Mouse (Mus musculus): ENCODE results near the gene Pld4.

The Pld4 gene

DNA sequence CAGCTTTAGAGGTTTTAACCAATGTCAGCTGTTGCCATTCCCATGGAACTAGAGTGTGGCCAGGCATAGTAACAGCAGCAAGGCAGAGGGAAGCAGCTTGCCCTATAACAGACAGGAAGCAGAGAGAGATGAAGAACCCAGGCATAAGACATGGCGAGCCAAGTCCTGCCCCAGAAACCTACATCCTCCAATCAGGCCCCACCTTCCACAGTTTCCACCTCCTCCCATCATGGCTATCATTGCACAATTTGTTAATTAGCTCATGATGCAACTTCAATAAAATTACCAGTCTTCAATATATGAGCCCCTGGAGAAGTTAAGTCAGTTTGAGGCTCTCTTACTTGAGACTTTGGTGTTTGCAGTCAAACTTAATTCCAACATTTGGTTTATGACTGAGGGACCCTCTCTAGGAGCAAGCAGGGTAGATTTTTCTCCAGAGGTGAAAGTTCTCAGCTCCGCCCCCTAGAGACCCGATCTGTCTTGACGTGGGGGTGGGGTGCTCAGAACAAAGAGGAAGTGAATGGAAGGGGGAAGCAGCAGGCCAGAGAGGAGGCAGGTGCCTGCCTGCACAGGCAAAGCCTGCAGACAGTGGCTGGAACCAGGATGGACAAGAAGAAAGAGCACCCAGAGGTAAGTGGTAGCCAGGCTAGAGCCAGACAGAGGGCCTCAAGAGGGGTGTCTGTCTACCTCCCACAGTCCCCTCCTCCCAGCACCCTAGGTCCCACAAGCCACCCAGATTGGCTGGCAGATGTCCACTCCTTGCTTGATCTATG, at the start of gene Pld4:
Pld4 (plus strand) TSS at position 502 of the 773 bp plus-strand sequence.
- DNase-seq (ENCODE audit: low spot score in 2 of 2): peak in 1 of 2 experiments; percentile 75

DNA sequence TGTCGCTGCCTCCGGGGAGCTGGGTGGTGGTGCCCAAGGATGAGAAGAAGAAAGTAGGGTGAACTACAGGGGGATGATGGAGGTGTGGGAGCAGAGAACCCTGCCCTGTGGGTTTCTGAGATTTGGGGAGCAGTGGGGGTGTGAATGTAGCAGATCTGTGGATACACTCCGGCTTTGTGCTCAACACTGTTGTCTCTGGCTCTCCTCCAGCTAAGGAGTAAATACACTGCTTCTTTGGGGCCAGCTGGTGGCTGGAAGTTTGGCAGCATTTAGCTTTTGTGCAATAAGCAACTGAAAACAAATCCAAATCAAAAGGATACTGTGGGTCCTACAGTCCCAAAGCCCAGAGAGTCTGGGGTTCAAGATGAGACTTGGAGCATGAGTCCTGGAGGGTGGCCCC, 46.5 kb upstream of the Pld4 start:
- no peak for DNase-seq (ENCODE audit: low spot score in 2 of 2)

DNA sequence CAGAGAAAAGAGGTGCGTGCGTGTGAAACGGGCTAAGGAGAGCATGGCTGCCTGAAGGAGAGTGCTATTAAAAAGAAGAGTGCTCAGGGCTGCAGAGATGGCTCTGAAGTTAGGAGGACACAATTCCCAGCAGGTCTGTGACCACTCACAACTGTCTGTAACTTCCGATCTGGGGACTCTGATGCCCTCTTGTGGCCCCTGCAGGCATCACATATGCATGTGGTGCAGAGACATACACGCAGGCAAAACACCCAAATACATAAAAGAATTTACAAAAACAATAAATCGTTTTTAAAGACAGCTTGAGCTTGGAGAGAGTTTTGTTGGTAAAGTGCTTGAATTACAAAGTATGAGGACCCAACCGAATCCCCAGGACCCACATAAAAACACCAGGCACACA, 43.3 kb upstream of the Pld4 start:
- DNase-seq (ENCODE audit: low spot score in 2 of 2): peak; percentile 26 to 71

DNA sequence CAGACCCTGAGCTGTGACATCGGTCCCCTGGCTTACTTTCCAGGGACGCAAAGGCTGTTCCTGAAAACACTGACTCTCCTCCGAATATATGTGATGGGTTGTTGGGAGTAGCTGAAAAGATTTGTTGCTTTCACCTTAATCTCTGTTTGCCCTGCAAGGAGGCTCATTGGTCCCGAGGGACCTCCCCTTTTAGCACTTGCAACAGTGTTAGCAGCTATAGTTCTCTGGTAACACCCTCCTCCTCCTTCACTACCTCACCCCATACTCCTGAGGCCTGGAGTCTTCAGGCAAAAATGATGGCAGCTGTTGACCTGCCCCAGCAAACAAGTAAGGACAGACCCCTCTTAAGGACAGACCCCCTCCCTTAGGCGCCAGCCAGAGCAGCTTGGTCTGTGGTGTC, 41.5 kb upstream of the Pld4 start:
- no peak for DNase-seq (ENCODE audit: low spot score in 2 of 2)

DNA sequence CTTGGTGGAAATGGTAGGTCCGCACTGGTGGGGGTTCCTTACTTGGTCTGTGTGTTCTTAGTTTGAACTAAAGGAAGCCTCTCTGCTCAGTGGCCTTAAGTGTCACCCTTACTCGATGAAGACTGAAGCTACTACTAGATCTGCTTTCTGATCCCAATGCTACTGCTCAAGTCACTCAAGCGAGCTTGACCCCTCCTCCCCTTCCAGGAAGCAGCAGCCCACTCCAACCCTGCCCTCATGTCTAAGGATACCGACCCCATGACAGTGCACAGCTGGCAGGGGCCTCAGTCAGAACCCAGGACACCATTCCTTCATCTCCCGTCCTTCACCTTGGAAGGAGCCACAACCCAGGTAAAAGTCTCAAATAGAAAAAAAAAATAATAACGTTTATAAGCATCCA, 40.2 kb upstream of the Pld4 start, which contains the start of gene Cep170b:
Cep170b (plus strand) TSS at position 240 of the 400 bp plus-strand sequence.
- no peak for DNase-seq (ENCODE audit: low spot score in 2 of 2)

DNA sequence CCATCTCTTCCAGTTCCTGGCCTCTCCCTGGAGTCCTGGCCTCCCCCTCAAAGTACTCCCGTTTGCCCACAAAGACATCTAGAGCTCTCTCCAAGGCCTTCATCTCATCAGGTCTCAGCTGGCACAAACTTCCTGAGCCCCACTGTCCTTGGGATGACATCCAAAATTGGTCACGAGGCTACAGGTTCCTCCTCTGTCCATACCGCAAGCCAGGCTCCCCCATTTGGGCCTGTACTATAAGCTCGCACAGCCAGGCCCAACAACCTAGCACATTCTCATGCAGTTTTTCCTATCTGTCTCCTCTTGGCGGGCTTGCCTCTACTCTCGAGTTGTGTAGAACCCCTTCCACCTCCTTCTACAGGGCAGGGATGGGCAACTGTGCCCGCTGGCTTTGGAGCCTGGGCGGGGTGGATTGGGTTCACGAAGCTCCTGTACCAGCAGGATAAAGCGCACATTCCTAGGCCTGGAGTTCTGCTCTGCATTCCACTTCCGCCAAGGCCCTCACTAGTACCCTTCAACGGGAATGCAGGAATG, 39.5 kb upstream of the Pld4 start:
- DNase-seq (ENCODE audit: low spot score in 2 of 2): no peak

DNA sequence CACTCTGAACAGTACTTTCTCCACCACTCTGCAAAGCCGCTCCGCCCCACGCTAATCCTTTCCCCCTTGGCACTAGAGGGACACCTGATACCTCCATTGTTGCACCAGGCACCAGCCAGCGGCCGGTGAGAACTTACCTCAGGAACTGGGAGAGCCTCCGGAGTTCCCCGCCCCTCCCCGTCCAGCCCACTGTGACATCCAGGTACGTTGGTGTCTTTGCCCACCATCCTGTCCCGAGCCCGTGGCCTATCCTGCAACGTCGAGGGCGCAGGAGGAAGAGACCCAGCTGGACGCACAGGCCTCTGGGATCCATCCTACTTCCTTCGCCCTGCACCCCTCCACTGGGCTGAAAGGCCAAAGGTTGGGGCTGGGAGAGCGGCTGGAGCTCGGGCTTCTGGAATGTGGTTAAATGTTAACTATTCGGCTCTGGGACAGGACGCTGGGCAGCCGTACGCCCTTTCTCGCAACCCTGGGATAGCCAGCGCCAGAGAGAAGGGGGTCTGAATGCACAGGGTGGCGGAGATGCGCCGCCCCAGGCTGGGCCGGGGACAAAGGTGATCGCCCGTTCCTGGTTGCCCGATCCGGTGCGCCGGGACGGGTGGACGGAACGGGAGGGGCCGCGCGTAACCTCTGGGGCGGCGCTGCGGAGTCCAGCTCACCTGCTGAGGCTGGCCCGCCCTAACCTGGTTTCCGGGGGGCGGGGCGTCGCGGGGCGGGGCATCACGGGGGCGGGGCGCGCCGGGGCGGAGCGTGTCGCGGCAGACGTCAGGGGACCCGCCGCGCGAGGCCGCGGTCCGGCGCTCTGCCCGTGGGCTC, 38.8 kb upstream of the Pld4 start:
- peak in 1 of 2 experiments; percentile 56 for DNase-seq (ENCODE audit: low spot score in 2 of 2)

DNA sequence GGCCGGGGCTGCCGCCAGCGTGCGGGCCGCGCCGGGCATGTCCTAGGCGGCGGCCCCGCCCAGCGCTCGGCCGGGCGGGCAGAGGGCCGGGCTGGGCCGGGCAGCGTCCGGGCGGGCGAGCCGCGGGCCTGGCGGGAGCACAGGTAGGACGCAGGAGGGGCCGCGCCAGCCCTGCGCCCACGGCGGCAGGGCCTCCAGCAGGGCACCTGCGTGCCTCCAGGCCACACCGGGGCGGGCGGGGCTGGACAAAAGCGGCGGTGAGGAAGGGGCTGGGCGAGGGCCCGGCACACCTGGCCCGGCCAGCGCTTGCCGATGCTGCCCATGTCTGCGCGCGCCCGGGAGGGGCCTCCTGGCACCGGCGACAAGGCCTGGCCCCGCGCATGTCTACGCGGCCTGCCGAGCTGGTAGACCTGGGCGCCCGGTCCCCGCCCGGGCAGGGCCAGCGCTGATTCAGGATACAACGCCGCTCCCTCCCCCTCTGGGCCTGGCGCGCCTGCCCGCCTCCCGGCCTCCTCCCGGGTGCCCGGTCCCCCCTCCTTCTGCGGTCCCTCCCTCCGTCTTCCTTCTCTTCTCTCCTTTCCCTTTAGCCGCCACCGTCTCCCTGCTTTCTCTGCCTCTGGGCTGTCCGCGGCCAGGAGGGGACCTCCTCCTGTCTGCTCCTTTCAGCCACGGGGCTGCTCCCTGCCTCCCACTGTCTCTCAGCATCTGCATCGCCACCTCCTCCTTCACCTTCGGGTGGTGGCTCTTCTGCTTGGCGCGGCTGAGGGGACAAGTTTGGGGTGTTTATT, 38.0 kb upstream of the Pld4 start:
- DNase-seq (ENCODE audit: low spot score in 2 of 2): peak in 1 of 2 experiments; percentile 16

DNA sequence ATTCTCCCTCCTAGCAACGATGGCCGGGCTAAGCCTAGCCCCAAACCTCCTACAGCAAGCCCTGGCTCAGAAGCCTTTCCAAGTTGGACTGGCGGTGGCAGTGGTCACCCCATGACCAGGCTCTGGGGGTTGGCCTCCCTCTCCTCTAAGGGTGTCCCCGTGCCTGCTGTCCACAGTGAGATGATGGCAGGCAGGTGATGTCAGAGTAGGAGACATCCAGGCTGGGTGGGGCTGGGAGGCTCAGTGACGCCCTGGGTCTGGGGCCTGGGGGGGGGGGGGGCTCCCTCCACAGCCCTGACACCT, 37.5 kb upstream of the Pld4 start:
- DNase-seq (ENCODE audit: low spot score in 2 of 2): no peak

DNA sequence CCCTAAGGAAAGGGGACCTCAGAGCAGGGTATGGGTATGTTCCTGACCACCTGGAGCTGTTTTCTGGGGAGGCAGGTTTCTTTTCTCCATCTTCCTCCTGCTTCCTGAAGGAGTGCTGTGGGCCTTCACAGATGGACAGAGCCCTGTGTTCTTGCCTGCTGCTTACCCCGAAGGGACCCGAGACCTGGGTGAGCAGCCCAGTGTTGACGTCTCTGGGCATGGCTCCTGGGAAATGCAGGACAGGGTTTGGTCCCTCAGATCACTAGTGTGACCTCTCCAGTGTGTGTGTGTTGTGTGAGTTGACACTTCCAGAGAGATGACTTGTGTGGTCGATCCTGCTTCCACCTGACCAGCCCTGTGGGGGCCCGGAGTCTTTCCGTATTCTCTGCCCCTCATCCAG, 37.0 kb upstream of the Pld4 start:
- no peak for DNase-seq (ENCODE audit: low spot score in 2 of 2)

DNA sequence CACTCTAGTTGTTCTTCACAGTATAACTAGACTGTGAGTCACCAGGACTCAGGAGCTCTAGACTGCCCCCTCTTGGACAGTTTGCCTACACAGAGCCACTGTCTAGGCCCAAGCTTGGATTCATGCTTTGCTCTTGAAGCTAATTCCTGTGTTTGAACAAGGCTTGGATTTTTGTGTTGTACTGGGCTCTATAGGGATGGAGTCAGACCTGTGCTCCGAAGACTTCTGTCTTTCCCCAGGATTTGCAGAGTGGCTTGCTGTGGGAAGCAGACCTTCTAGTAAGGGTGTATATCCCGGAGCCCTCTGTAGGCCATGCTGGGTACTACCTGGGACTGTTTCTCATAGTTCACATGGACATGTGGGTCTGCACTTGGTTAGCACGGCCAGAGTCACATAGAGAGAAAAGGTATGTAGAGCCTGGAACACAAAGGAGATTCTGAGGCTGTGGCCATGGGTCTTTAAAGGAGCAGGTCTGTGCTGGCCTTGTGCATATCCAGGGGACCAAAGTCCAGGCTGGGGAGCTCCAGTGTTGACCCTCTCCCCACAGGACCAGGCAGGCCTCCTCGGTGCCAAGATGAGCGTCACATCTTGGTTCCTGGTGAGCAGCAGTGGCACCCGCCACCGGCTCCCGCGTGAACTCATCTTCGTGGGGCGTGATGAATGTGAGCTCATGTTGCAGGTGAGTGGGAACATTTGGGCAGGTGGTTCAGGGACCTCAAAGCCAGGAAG, 36.2 kb upstream of the Pld4 start:
- DNase-seq (ENCODE audit: low spot score in 2 of 2): peak; percentile 46 to 81

DNA sequence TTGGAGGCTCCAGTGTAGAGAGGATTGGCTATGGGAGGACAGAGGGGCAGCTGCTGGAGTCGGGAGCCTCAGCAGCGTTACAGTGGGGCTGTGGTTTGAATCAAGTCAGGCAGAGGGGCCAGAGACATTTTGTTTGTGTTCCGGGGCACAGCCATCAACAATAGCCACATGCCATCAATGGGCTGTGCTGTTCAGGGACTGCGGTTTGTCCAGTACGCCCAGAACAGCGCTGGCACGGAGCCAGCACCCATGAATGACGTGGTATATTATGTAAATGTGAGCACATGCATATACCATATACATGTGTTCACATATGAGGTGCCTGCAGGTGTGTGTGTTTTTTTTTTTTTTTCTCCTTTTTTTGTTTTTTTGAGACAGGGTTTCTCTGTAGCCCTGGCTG, 32.7 kb upstream of the Pld4 start:
- DNase-seq (ENCODE audit: low spot score in 2 of 2): no peak

DNA sequence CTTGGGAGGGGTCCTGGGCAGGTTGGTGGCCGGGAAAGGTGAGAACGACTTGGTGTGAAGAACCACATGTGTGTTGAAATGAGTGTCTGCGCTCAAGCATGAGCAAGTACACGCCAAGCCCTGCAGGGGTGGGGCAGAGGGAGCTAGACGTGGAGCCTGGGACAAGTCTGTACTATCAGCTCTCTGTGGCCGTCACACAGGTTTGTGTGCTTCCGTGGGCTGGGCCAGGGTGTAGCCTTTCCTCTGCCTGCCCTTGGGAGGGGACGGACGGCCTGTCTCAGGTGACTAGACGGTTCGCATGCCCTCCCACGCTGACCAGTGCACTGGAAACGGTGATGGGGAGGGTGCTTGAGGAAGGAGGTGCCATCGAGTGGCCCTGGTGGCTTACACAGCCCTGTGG, 29.6 kb upstream of the Pld4 start:
- DNase-seq (ENCODE audit: low spot score in 2 of 2): no peak

DNA sequence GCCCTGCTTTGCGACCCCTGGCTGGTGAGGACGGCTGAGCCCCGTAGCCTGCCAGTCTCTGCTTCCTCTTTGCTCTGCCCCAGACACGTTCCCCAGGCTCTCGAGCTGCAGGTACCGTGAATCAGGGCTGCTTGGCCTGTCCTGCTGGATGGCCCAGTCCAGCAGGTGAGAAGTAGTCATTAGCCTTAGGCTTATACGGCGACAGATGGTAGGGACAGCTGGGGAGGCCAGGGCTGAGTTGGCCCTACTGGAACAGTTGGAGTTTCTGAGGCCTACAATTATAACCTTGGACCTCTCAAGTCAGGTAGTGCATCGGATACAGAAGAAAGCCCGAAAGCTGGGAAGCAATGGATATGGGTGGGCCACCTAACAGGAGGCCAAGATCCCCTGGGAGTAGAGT, 27.9 kb upstream of the Pld4 start:
- no peak for DNase-seq (ENCODE audit: low spot score in 2 of 2)

DNA sequence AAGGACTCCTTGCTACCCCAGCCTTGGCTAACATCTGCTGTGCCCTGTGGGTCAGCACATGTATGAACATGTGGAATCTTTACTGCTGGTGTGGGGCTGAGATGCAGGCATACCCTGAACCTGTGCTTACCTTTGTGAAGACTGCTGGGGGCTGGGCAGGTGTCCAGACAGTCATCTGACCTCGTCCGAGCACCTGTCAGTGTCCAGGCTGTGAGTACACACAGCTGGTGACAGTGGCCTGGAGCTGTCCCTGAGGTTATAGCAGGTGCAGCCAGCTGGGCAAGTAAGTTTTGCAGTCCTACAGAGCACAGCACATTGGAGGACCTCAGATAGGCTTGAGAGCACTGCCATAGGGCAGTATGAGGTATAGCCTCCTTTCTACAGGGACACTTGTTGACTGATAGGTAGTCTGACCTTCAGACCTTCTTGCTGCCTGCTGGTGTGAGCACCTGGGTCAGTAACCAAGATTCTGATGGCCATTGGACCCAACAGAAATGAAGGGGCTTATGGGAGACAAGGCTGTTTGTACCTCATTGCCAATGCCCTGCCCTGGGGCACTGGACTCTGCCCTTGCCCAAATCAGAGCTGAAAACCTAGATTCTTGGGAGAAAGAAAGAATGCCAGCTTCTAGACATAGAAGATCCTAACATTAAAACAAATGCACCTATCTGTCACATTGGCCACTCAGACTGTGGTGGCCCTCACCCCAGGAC, 26.2 kb upstream of the Pld4 start:
- DNase-seq (ENCODE audit: low spot score in 2 of 2): no peak

DNA sequence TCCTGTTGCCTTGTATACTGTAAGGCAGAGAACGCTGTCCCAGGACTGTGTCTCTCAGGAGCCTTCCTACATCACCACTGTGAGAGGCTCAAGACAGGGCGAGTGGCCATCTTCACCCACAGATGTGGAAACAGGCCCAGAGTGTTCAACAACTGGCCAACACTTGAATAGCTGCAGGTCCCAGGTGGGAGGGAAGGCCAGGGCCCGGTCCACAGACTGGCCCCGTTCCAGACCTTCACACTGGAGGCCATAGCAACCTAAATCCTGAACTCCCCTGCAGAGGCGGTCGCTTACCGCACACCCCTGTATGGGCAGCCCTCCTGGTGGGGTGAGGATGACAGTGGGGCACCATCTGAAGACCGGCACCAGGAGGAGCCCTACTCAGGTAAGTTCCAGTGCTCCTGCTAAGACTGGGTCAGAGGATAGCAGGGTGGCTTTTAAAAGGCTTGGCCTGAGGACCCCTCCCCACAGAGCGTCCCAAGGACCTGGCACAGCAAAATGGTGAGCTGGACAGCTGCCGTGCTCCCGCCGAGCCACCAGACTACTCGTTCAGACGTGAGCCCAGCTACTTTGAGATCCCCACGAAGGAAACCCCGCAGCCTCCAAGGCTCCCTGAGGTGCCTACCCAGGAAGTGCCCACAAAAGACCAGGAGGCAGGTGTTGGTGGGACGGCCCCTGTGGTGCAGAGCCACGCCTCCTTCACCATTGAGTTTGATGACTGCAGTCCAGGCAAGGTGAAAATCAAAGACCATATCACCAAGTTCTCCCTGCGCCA, 25.4 kb upstream of the Pld4 start:
- DNase-seq (ENCODE audit: low spot score in 2 of 2): no peak

DNA sequence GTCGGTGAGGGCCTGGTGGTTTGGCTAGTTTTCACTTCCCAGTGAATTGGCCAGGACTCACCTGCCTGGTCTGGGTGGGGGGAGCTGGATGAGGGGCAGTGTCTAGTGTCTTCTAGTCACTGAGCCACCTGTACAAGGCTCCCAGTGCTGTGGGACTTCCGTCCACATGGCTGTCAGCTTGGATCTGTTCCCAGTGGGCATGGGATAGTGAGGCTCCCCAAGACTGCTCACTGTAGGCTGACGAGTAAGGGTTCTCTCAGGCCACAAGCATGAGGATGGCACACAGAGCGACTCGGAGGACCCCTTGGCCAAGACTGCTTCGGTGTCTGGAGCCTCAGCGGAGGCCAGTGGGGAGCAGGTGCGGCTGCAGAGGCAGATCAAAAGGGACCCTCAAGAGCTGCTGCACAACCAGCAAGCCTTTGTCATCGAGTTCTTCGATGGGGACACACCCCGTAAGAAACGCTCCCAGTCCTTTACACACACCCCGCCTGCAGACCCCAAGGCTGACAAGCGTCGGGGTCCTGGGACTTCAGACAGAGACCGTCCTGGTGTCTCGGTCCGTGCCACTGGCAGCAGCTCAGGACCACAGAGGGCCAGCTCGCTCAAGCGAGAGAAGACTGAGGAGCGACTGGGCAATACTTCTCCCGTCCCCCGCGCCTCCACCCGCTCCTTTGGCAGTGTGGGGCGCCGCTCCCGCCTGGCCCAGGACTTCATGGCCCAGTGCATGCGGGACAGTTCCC, 24.4 kb upstream of the Pld4 start:
- DNase-seq (ENCODE audit: low spot score in 2 of 2): no peak

DNA sequence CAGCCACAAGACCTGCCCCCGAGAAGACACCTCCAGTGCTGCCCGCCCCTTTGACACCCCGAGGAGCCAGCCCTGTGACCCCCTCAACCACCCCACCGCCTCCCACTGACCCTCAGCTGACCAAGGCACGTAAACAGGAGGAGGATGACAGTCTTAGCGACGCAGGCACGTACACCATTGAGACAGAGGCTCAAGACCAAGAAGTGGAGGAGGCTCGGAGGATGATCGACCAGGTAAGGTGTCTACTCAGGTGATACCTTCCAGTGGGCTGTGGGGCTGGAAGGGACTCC, 23.9 kb upstream of the Pld4 start:
- no peak for DNase-seq (ENCODE audit: low spot score in 2 of 2)

DNA sequence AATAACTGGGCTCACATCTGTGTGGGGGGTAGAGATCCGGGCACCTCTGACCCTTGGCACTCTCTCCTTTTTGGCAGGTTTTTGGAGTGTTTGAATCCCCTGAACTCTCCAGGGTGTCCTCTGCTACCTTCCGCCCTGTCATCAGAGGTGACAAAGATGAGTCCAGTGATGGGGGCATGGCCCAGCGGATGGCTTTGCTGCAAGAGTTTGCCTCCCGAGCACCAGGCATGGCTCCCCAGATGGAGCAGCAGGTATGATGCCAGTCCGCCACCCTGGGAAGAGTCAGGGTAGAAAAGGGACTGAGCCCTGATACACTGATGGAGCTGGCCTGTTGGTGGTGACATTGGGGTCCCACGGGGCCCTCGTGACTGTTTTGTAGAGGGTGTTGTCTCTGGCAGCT, 23.4 kb upstream of the Pld4 start:
- DNase-seq (ENCODE audit: low spot score in 2 of 2): no peak

DNA sequence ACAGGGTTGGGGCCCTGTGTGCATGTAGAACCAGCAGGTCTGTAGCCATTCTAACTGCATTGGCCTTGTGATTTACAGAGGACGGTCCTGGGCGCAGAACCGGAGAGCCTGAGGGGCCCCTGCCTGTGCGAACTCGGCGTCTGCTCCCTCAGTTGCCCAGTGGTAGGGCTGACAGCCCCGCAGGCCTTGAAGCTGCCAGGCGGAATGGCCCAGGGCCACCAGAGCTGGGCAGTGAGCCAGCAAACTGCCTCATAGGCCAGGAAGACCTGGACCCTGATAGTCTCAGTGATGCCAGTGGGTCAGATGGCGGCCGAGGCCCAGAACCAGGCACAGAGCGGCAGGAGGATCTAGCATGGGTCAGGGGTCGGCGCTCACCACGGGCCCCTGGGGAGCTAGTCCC, 22.7 kb upstream of the Pld4 start:
- DNase-seq (ENCODE audit: low spot score in 2 of 2): no peak
